In genomic region chr19:27426451-27426850, GRCm38 (mm10) we compare ENCODE assay signal across 13 mouse cellular contexts. TPM values are rescaled to one million over a fixed set of nuclear protein-coding genes. Genes with fewer than 3 reads are reported as not detected.
DNase-seq lines count a peak whose midpoint lies in the region; ATAC-seq and TF ChIP-seq lines count a peak whose summit lies in the region.
"Had no signal": no experiment of that assay in that cellular context is flagged by ENCODE, and none has a peak within 500 bp of the region (broad histone marks: within the 10 kb centered on the region; RNA-seq: fewer than 3 reads in every experiment).

No protein-coding gene starts in this region.

- TF ChIP-seq POLR2A in brain, embryonic 14.5 days (IDR thresholded peaks at IDR 0.05; ENCODE audit: borderline replicate concordance, extremely low read depth, insufficient read depth, insufficient read length, poor library complexity, severe bottlenecking): no peak

- peaks cover 40% of the 10 kb centered on the region for H3K36me3 ChIP-seq in forebrain, embryonic 14.5 days (ENCODE audit: control insufficient read depth, insufficient read depth, low read length)
- peaks cover 20% of the 10 kb centered on the region for H3K36me3 ChIP-seq in forebrain, embryonic 16.5 days (ENCODE audit: control insufficient read depth, insufficient read depth)

- H3K4me2 ChIP-seq in forebrain, embryonic 14.5 days (ENCODE audit: low read length): no peak overlapping the region
- H3K4me2 ChIP-seq in forebrain, embryonic 16.5 days (ENCODE audit: low read length): no peak overlapping the region
- H3K4me2 ChIP-seq: embryonic facial prominence, embryonic 12.5 days; intestine, embryonic 15.5 days; midbrain, embryonic 13.5 days had no signal

- no peak overlapping the region for H3K27ac ChIP-seq in forebrain, embryonic 14.5 days (ENCODE audit: low read depth, low read length)
- H3K27ac ChIP-seq in forebrain, embryonic 16.5 days (ENCODE audit: low read length): no peak overlapping the region
- H3K27ac ChIP-seq in left cerebral cortex, adult 2 months: no peak overlapping the region
- H3K27ac ChIP-seq: embryonic facial prominence, embryonic 12.5 days; forebrain, embryonic 10.5 days; intestine, embryonic 15.5 days; midbrain, embryonic 13.5 days had no signal

- intact Hi-C loops in left cerebral cortex, adult 2 months (cut with DNase I): loop anchor here (5.0 to 10.0 kb wide), 8 partner anchors 184 to 694 kb away; partner anchors contain the start of genes Gm815 and Vldlr

- no peak overlapping the region for H3K9ac ChIP-seq in forebrain, embryonic 14.5 days (ENCODE audit: low read length)
- no peak overlapping the region for H3K9ac ChIP-seq in forebrain, embryonic 16.5 days (replicated peaks; ENCODE audit: low read depth, low read length)
- H3K9ac ChIP-seq: embryonic facial prominence, embryonic 12.5 days; intestine, embryonic 15.5 days; midbrain, embryonic 13.5 days had no signal

- ATAC-seq in forebrain, embryonic 14.5 days: no peak
- ATAC-seq in forebrain, embryonic 16.5 days: no peak
- ATAC-seq: intestine, embryonic 15.5 days; midbrain, embryonic 13.5 days; Patski had no signal

- H3K27me3 ChIP-seq in forebrain, embryonic 14.5 days (replicated peaks; ENCODE audit: control insufficient read depth, insufficient read depth, low read length): no peaks in the 10 kb centered on the region
- no peaks in the 10 kb centered on the region for H3K27me3 ChIP-seq in forebrain, embryonic 16.5 days (replicated peaks; ENCODE audit: control insufficient read depth, insufficient read depth, low read length)
- H3K27me3 ChIP-seq: embryonic facial prominence, embryonic 12.5 days; intestine, embryonic 15.5 days; midbrain, embryonic 13.5 days; Patski had no signal

- H3K4me1 ChIP-seq in forebrain, embryonic 14.5 days (ENCODE audit: control insufficient read depth, insufficient read depth, low read length): peaks cover 11% of the 10 kb centered on the region
- H3K4me1 ChIP-seq in forebrain, embryonic 16.5 days (replicated peaks; ENCODE audit: control insufficient read depth, insufficient read depth, low read length): peaks cover 16% of the 10 kb centered on the region

- peak; percentile 55 for DNase-seq in forebrain, embryonic 14.5 days (ENCODE audit: low spot score)
- DNase-seq in left cerebral cortex, adult 2 months (ENCODE audit: extremely low spot score in 1 of 2, low spot score in 2 of 2): no peak
- no peak for DNase-seq in left cerebral cortex, adult 8-10 months (ENCODE audit: low spot score in 2 of 2)
- DNase-seq in 416B (ENCODE audit: low read depth): peak; percentile 59
- DNase-seq in brain, embryonic 14.5 days (ENCODE audit: low read depth): peak; percentile 48
- no peak for DNase-seq in ovary, postnatal 14 days (ENCODE audit: low spot score)
- DNase-seq in kidney, adult 18-20 months: no peak

- no peaks in the 10 kb centered on the region for H3K9me3 ChIP-seq in forebrain, embryonic 14.5 days (replicated peaks; ENCODE audit: control insufficient read depth, low read length)
- no peaks in the 10 kb centered on the region for H3K9me3 ChIP-seq in forebrain, embryonic 16.5 days (ENCODE audit: control insufficient read depth, low read length)
- H3K9me3 ChIP-seq: embryonic facial prominence, embryonic 12.5 days; forebrain, embryonic 10.5 days; intestine, embryonic 15.5 days; midbrain, embryonic 13.5 days had no signal

- peak; percentile 41 for TF ChIP-seq CTCF in left cerebral cortex, adult 2 months (IDR thresholded peaks at IDR 0.05)
- no peak for TF ChIP-seq CTCF in brain, embryonic 14.5 days (IDR thresholded peaks at IDR 0.05; ENCODE audit: borderline replicate concordance, extremely low read depth, insufficient read depth, insufficient read length)

- H3K4me3 ChIP-seq in forebrain, embryonic 14.5 days (ENCODE audit: low read depth, low read length): no peak overlapping the region
- H3K4me3 ChIP-seq in forebrain, embryonic 16.5 days (replicated peaks; ENCODE audit: low read length): no peak overlapping the region
- H3K4me3 ChIP-seq in left cerebral cortex, adult 2 months: no peak overlapping the region
- H3K4me3 ChIP-seq: embryonic facial prominence, embryonic 12.5 days; forebrain, embryonic 10.5 days; intestine, embryonic 15.5 days; midbrain, embryonic 13.5 days had no signal

- WGBS in forebrain, embryonic 14.5 days: 95% methylated on average over 1 of the region's 1 CpGs
- WGBS in forebrain, embryonic 16.5 days: 100% methylated on average over 1 of the region's 1 CpGs

RNA-seq across cellular contexts. Expression of gene Pum3, which starts 3.2 kb away (rescaled TPM):
- polyA plus RNA-seq in forebrain, embryonic 14.5 days (2014; fragmentation: Nextera tagmentation; extraction: Ambion mirVana): 69.3 and 76.8 TPM in 2 replicates
- 64.9 and 83.6 TPM in 2 replicates for polyA plus RNA-seq in forebrain, embryonic 16.5 days (2015; fragmentation: Nextera tagmentation; extraction: Ambion mirVana)
- 10 to 100 TPM; 54.5 to 57.6 TPM for total RNA-seq in left cerebral cortex, adult 2 months (2021)
- total RNA-seq in left cerebral cortex, adult 8-10 months (2022): 10 to 100 TPM; 45.5 to 50.1 (median 48.1) TPM
- polyA plus RNA-seq in brain, embryonic 14.5 days (2012; rRNA removed): 27.6 and 33.1 TPM in 2 replicates

Comparison
In these comparisons a context has a peak if more than half of its experiments do, and no peak if none do; other contexts are left out.
1. DNase-seq: peak in forebrain, embryonic 14.5 days (single experiment), 416B (single experiment) and brain, embryonic 14.5 days (single experiment); none in left cerebral cortex, adult 2 months (0 of 2), left cerebral cortex, adult 8-10 months (0 of 2), ovary, postnatal 14 days (single experiment) and kidney, adult 18-20 months (single experiment).